Mouse (Mus musculus): ENCODE results near the gene C1qtnf9.

DNA sequence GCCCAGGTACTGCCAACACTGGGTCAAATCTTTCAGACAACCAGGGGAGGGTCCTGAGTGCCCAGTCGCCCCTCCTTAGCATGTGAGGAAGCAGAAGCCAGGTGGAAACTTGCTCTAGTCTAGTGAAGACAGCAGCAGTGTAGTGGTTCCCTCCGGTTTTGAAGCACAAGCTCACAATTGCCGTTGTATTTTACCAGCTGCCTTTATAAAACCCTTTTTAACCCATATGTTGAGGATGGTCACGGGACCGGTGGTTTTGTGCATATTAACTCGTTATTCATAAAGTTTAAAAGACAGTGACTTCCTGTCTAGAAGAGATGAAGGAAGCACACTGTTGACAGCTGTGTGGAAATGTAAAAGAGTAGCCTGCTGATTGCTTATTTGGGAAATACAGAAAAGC is 35.9 kb upstream of the C1qtnf9 start:
- TF ChIP-seq CTCF (IDR thresholded peaks at IDR 0.05; ENCODE audit: control insufficient read depth, insufficient read depth, insufficient replicate concordance, low read depth, low read length) (no peak), POLR2A (IDR thresholded peaks at IDR 0.05; ENCODE audit: control insufficient read depth, low read depth, low read length) (no peak)
